Mouse (Mus musculus) spleen, adult 12 weeks (tissue): ENCODE measurements around the gene Spem1.
A peak's percentile ranks its signal among the peaks of the same experiment; 100 is the strongest.

Source experiments
- DNase-seq: peaks from one replicate; pipeline ENCODE4 v3.0.0; 2022; ENCODE audit warnings: low spot score

Gene Spem1

GRCm38 (mm10) chr11:69836703-69837576 lies 15.0 kb upstream of the Spem1 start:
- DNase-seq: no peak

GRCm38 (mm10) chr11:69835966-69836335 lies 14.0 kb upstream of the Spem1 start:
- DNase-seq: no peak

DNA sequence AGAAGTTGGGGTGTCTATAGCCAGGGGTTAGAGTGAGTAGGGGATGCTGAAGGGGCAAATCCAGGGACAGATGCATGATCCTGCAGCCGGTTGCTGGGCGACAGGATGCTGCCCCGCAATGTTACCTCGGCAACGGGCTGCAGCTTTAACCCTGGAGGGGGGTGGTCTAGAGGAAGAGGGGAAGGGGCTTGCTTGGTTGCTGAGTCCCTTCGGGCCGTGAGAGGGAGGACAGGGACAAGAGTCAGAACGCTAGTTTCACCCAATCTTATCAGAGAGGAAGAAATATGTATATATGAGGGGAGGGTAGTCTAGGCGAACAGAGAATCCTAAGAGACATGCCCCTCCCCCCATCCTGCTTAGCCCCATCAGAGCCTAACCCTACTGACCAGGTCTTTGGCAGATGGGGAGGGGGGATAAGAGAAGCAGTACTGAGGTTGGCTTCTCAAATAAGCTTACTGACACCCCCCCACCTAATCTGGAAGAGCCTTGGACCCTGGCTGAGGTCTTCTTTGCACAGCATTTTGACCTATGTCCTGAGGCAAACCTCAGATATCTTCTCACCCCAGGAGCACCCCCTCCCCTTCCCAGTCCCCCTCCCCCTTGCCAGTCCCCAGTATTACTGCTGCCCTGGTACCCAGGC lies 13.5 kb upstream of the Spem1 start:
- DNase-seq: no peak

DNA sequence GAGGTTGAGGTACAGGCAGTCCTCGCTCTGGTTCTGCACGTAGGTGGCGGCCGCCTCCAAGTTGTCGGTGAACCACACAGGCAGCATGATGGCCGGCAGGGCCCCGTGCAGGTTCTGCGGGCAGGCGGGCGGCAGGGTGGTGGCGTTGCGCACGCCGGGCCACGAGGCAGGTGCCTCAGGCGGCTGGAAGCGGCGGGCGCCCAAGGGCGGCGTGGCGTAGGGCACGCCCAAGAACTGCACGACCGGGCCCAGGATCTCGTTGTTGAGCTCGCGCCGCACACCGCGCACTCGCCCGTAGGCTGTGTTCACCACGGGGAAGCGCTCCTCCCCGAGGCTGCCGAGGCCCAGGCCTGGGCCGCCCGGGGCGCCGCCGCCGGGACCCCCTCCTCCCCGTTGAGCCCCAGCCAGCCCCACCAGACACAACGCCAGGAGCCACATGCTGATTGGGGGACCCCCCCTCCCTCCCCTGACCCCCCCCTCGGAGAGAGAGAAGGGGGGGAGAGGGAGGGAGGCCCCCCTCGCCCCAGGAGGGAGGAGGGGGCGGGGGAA lies 12.1 kb upstream of the Spem1 start:
- peak; percentile 46 for DNase-seq

GRCm38 (mm10) chr11:69833554-69833953 lies 11.6 kb upstream of the Spem1 start:
- DNase-seq: no peak

GRCm38 (mm10) chr11:69828832-69829231 lies 6.9 kb upstream of the Spem1 start:
- no peak for DNase-seq

DNA sequence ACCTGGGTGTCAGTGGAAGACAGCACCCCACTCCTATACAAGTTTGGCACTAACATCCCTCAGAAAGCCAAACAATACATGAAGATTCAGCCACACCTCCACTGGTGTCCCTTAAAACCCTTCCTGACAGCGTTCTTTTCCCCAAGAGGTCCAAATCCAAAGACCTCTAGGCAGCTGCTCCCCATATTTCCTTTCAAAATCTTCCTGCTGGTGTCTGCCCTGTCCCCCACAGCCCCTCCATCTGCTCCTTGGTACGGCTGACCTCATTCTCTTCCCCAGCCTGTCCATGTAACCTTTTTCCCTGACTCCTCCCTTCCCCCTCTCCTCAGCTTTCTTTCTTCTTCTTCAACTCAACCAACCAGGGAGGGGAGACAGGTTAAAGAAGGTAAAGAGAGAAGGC lies 1.5 kb upstream of the Spem1 start:
- no peak for DNase-seq

GRCm38 (mm10) chr11:69818871-69819270 lies 3.1 kb downstream of the Spem1 start:
- DNase-seq: no peak

- DNase-seq: no peak
Measured at GRCm38 (mm10) chr11:69818365-69818764, 3.6 kb downstream of the Spem1 start, which contains the start of gene Spem2. Gene Spem2 (minus strand): TSS chr11:69818465.

- DNase-seq: no peak
Measured at GRCm38 (mm10) chr11:69816520-69816919, 5.5 kb downstream of the Spem1 start.

DNA sequence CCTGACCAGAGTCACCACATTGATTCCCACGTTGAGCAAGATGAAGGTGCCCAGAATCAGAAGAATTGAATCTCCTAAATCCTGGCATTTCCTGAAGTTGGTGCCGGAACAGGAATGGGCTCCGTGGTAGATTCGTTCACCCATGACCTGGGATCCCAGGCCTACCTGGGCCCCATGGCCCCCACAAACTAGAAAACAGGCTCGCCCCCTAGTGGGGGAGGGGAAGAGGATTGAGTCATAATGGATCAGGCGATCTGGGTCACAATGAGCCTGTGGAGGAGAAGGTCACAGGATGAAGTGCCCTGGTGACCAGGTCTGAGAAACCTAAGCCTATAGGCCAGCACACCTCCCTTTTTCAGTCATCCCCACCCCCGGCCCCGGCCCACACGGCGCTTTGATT lies 6.8 kb downstream of the Spem1 start, which contains the start of gene Gm39566:
Gene Gm39566, minus strand, starts transcription at position 144 of the 400 bp plus-strand sequence.
- no peak for DNase-seq

DNA sequence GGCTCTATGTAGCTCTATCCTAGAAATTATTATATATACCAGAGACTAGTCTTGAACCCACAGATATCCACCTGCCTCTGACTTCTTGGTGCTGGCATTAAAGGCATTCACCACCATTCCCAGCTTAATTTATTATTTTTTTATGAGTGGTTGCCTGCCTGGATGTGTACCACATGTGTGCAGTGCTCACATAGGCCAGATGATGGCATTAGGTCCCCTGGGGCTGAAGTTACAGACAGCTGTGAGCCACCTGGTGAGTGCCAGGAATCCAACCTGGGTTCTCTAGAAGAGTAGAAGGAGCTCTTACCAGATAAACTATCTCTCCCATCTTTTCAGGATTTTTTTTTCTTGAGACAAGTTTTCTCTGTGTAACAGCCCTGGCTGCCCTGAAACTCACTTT lies 11.7 kb downstream of the Spem1 start:
- no peak for DNase-seq

DNA sequence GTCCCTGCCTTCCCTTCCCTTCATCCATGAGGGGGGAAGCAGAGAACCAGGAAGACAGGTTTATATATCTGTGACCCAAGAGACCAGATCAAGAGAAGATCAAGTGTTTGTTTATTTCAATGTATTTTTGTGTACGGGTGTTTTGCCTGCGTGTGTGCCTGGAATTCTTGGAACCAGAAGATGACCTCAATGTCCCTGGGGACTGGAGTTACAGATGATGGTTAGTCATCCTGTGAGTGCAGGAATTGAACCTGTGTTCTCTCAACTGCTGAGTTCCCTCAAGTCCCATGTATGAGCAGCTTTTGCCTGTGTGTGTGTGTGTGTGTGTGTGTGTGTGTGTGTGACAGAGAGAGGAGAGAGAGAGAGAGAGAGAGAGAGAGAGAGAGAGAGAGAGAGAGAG lies 14.3 kb downstream of the Spem1 start:
- no peak for DNase-seq

GRCm38 (mm10) chr11:69806378-69806777 lies 15.6 kb downstream of the Spem1 start:
- no peak for DNase-seq

- no peak for DNase-seq
Measured at GRCm38 (mm10) chr11:69804972-69805909, 16.7 kb downstream of the Spem1 start, which contains the start of gene Tmem102. Gene Tmem102 (minus strand): TSS chr11:69805624.

DNA sequence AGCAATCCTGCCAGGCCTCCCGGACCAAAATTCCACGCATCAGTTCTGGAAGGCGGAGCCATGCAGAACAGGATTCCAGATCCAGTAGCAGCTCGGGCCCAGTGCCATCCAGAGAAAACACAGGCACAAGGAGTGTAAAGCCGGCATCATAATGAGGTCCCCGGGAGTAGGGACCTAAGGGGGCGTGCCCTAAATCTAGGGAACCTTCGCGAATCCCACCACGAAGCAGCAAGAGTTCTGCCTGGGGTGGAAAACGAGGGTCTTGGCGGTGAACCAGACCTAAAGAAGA lies 17.4 kb downstream of the Spem1 start:
- DNase-seq: no peak

- DNase-seq: peak; percentile 55
Measured at GRCm38 (mm10) chr11:69803786-69804651, 18.0 kb downstream of the Spem1 start.

DNA sequence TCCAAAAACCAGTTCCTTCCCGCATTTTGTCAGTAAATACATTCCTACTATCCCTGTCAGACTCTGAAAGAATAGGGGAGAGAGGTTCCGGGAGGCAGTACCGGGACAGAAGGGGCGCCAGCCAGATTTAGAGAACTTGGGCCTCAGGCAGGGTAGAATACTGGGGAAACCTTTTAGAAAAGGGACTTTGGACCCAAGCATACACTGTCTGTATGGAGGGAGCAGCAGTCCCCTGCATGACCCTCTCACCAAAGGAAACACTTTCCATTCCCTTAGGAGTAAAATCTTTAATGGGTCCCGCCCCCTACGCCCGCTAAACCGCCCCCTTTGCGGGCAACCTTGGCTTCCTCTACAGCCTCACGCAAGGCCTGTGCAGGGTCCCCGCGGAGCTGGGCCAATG lies 18.7 kb downstream of the Spem1 start:
- DNase-seq: no peak

DNA sequence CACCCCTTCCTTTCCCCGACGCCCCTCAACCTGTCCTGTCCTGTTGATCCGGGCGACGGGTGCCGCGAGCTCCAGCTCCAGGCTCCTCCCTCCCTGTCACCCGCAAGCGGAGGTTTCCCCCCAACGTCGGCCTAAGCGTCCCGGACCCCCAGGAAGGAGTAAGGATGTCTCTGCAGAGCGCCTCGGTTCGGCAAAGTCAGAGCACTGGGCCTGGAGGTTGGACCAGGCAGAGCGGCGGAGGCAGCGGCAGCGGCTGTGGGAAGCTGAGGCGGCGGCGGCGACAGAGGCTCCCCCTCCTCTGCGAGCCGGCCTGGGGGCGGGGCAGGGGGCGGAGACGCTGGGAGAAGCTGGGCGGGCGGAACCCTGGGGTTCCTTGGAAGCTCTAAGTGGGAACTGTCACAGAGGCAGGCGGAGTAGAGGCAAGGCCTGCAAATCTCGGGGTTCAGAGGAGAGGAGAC lies 19.3 kb downstream of the Spem1 start:
- no peak for DNase-seq

GRCm38 (mm10) chr11:69801379-69801977 lies 20.5 kb downstream of the Spem1 start, which contains the start of gene Fgf11:
Gene Fgf11 (minus strand): TSS chr11:69801857.
- no peak for DNase-seq
